Mouse (Mus musculus): ENCODE measurements around the gene Herc1.
"Not testable (repeated sequence)": the region's sequence is repeated elsewhere in the genome, so short reads cannot be mapped to it uniquely, and the experiment has no call there.

Herc1 gene

DNA sequence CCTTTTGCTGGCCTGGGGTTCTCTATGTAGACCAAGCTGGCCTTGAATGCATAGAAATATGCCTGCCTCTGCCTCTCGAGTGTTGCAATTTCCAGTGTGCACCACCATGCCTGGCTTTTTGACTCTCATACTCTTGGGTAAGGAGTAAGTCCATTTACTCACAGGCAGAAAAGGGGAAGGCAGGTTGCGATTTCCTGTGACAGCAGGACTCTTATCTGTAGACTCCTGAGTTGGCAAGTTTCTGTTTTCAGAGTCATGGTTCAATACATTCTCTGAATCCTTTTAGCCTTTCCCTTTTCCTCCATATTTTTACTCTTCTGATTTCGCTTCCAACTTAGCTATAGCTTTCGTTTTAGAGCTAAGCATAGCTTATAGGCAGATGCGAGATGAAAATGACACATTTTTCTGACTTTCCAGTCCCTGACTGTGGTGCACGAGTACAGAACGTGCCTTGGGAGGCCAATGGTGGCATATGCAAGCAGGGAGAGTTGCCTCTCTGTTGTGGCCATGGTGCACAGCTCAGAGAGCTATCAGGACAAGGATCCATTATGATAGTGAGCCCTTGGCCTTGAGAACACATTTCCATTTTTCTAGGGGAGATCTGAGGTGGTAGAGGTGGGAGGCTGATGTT, 2.7 kb upstream of the Herc1 start:
- DNase-seq (ENCODE audit: low spot score in 2 of 2) = no peak

DNA sequence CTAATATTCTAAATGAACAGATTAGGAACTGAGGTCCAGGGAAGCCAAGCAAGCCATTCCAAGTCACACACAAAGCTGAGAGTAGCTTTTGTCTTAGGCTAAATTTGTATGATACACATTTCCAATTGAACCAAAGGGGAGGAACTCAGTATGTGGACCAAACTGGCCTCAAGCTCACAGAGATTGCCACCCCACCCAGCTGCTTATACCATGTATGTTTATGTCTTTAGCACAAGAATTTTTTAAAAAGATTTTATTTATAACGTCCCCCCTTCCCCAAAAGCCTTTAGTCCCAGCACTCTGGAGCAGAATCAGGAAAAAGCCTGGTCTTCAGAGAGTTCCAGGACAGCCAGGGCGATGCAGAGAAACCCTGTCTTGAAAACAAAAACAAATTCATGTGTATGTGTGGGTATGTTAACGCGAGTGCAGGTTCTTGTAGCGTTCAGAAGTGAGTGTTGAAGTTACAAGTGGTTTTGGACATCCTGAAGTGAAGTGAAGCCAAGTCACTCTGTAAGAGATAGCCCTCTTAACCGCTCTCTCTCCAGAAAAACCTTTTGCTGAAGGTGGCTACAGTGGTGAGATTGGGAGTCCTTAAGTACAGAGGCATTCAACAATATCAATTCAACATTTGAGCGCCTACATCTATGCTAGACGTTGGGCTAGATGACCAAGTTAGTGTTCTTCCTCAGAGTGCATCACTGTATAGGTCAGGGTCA, 948 bp upstream of the Herc1 start:
- DNase-seq (ENCODE audit: low spot score in 2 of 2) = no peak

DNA sequence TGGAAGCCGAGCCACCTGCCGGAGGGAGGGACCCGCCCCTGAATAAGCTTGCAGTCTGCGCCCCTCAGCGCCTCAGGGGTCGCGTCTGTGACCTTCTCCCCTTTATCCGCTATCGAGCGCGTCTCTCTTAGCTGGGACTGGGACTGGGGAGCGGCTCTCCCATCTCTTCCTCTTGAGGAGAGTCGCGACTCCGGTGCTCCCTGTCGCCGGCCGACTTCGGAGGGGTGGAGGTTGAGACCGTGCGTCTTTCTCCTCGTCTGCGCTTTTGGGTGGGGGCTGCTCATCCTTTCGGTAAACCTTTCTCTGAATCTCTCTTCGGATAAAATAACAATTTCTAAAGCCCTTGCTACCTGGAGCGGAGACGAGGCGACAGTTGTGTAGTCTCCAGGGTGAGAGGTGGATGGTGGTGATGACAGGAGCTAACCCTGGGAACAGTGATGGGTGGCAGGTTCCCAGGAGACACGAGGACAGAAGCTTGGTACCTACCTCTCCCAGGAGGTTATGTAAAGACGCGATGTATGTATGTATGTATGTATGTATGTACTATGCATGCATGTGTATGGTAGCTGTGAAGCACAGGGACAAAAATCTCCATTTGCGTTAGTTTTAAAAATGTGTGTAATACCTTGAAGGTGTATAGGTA, 659 bp downstream of the Herc1 start:
- DNase-seq (ENCODE audit: low spot score in 2 of 2) = no peak

DNA sequence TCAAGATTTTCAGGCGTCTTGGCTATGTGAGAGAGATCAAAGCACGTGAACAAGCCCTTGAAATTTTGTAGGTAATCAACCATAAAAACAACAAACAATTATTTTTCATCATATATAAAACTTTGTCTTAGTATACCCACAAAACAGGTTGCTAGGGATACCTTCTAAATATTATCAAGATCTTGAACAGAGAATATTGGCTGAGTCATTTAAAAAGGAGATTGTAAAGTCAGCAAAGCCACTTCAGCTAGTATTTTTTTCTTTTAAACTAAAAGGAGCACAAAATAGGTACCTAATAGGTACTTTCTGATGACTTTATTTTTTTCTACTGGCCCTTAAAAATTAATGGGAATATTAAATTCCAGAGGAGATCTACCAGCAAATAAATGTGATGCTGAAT, 2.5 kb downstream of the Herc1 start:
- DNase-seq (ENCODE audit: low spot score in 2 of 2) = no peak

DNA sequence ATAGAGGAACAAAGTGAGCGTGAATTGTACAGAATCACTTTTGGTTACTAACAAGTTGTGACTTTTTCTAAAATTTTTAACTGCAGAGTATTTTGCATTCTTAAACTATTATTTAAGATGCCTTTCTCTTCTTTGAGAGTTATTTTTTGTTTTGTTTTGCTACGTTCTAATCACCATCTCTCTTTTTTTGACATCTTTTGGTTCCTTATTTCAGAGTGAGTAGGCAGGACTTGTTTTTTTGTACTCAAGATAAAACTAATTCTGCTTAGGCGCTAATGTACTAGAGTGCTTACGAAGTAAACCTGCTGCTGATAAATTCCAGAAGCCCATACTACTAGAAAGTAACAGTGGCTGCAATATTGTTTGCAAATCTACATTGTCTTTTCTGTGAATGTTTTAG, 8.9 kb downstream of the Herc1 start:
- no peak for DNase-seq (ENCODE audit: low spot score in 2 of 2)

DNA sequence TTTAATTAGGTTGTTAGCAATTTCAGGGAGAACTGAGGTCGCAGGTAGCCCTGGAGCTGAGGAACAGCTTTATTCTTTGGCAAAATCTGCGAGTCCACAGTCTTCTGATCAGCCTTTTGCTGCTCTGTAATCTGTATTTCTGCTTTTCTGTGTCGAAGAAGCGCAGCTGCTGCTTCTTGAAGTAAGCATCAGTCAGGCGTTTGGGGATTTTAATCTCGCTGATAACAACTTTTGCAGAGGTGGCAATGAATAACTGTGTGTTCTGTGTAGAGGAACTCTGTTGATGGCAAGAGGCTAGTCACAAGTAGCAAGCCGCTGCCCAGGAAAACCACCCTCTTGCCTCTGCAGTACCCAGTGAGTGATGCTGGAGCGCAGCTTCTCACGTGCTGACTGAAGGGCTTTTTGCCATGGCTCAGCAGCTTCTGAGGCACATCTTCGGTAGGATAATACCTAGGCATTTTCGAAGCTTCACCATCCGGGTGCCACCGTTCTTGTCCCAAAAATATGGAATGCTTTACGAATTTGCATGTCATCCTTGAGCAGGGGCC, 10.0 kb downstream of the Herc1 start:
- no peak for DNase-seq (ENCODE audit: low spot score in 2 of 2)

DNA sequence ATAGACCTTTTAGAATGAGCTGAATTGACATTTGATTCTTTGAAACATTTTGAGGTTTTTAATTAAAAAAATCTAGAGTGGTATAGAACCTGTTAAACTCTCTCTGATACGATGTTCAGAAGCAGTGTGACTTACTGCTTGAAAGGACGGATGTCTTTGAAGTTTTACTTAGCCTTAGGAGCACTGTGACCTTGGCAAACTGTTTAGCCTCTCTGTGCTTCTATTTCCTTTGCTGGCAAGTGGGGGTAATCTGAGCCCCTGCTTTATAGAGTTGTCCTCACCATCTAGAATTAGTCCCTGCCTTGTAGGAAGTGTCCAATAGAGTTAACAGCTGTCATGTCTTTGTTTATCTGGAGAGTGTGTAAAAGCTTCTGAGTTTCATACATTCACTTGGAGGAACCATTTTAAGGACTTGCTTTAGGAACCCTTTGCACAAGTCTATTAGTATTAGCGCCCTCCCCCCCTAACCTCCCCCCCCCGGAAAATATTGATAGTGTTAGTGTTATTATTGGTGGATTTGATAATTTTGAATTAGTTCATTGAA, 18.7 kb downstream of the Herc1 start:
- DNase-seq (ENCODE audit: low spot score in 2 of 2) = no peak

DNA sequence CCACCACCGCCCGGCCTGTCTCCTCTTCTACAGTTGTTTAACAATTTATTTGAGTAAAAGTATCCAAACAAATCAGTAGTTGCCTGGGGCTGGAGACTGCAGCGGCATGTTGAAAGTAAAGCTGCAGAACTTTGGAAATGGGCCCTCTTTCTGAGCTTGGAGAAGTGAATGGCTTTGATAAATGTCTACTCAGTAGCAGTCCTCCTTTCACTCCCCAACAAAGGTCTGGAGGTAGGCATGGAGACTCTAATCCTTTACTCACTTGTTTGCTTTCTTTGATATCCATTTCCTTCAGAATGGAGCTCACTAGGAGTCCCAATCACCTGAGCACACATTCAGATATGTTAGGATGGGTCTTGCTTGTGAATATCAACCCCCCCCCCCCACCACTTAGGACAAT, 20.1 kb downstream of the Herc1 start:
- no peak for DNase-seq (ENCODE audit: low spot score in 2 of 2)

DNA sequence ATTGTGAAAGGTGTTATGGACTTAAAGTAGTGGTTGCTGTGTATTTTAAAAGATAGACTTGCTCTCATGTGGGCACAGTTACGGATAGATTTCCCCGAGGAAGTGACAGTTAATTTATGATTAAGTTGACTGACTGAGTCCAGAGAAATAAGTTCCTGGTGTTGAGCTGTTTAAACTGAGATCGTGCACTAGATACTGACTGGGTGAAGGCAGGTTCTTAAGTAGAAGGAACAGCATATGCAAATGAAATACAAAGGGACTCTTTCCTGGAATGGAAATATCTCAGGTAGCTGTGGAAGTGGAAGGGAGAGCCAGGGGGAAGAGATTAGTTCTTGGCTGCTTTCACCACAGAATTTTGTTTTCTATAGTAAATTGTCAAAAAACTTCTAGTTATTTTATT, 20.6 kb downstream of the Herc1 start:
- no peak for DNase-seq (ENCODE audit: low spot score in 2 of 2)

DNA sequence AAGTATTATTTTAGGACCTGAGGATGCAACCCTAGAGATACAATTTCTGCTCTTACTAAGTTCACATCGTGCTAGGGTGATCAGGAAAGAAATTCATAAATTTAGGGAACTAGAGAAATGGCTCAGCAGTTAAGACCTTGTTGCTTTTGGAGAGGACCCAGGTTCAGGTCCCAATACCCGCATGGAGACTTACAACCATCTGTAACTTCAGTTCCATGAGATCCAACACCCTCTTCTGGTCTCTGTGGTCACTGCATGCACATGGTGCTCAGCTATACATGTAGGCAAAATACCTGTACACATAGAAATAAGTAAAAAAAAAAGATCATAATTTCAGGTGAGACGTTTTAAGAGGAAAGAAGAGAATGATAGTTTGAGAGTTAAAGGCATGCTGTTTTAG, 23.2 kb downstream of the Herc1 start:
- DNase-seq (ENCODE audit: low spot score in 2 of 2) = no peak

DNA sequence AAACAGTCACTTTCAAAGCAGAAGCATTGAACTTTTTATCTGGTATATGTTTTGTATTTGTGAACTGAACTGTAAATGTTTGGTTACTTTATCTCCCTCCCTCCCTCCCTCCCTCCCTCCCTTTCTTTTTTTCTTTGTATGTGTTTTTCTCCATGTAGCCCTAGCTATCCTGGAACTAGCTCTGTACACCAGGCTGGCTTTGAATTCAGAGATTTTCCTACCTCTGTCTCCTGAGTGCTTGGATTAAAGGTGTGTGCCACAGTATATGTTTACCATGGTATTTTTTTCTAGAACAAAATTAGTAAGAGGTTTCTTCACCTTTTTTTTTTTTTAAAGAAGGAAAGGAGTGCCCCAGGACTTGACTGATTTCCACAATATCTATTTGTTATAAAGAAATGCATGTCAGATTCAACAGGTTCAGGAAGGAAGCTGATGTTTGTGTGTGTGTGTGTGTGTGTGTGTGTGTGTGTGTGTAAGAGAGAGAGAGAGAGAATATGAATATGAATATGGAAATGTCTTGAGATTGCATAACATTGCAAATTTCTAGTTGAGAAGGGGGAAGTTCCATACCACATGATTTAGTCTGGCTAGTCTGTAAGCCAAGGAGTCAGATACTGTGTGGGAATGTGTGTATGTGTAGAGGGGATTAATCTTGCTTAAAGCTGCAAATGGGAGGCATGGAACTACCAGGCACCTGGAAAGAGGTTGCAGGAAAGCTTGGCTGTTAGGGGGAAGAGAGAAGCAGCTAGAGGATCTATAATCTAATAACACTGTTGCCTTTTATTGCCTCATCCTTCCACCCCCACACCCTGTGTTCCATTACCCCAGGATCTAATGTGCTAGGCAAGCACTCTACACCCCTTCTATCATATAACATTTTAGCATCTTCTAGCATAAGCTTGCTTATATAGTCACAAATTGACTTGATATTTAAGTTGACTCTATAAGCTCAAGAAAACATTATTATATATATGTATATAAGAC, 24.5 kb downstream of the Herc1 start:
- no peak for DNase-seq (ENCODE audit: low spot score in 2 of 2)

DNA sequence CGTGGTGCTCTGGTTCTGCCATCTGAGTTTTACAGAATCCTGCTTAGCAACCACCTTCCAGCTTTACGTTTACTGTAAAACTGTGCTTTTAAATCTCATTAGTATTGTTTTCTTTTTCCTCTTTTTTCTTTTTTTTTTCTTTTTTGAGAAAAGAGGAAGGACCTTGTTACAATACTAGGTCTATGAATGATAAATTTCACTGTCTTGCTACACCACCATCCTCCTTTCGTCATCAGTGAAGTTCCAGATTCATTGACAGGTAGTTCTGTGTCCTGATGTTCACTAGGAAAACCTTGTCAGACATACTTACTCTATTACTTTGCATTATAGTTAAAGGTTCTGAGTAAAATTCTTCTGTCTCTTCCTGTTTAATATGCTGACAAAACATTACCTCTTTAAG, 33.2 kb downstream of the Herc1 start:
- DNase-seq (ENCODE audit: low spot score in 2 of 2) = no peak

DNA sequence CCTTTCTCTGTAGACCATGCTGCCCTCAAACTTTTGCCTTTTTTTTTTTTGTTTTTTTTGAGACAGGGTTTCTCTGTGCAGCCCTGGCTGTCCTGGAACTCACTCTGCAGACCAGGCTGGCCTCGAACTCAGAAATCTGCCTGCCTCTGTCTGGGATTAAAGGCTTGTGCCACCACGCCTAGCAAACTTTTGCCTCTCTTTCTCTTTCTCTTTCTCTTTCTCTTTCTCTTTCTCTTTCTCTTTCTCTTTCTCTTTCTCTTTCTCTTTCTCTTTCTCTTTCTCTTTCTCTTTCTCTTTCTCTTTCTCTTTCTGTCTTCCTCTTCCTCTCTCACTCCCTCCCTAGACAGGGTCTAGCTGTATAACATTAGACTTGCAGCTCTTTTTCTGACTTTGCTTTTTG, 40.1 kb downstream of the Herc1 start:
- DNase-seq (ENCODE audit: low spot score in 2 of 2) = not testable (repeated sequence)

DNA sequence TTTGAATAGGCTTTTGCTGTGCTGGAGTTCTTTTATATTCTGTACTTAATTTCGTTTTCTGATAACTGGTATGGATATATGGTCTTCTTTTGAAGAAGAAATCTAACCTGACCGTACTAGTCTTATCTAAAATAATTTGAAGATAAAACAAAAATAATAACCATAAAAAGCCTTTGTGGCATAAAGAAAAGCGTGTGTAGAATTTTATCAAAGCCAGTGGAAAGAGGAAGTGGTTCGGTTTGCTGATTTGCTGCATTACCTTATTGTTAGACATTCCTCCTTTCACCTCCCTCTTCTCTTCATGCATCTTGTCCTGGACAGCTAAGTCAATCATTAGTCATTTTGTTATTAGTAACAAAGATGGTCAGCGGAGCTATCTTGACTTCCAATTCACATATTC, 43.1 kb downstream of the Herc1 start:
- DNase-seq (ENCODE audit: low spot score in 2 of 2) = no peak

DNA sequence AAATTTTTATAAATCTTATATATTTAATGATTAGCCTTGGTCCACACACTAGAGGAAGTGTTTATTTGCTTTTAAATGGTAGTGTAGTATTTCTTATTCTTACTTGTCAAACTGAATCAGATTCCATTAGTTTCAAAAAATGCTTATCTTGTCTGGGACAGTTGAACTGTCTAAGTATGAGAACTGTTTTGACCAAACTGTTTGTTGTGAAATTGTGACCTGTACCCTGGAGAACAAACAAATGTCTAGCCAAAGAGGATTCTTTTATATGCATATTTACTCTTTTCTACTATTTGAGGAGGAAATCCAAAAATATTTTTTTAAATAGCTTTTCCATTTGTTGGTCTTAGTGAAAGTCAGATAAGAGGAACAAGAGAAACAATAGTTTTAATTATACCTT, 73.2 kb downstream of the Herc1 start:
- no peak for DNase-seq (ENCODE audit: low spot score in 2 of 2)

DNA sequence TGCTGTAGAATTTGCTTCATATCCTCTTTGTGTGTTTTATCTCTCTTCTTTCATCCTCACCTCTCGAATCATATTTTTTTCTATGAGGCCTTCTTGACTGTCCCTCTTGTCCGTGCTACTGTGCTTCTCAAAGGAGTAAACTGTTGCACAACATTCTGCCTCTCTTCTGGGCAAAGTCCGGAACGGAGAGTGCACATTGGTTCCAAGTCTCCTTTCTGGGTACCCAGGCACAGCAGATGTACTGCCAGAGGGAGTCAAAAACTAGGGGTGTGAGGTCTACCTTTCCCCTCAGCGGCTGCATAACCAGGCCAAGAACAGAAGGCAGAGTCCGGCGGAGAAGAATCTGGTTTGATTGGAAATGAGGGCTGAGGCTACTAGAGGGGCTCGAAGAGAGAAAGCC, 89.8 kb downstream of the Herc1 start:
- no peak for DNase-seq (ENCODE audit: low spot score in 2 of 2)

DNA sequence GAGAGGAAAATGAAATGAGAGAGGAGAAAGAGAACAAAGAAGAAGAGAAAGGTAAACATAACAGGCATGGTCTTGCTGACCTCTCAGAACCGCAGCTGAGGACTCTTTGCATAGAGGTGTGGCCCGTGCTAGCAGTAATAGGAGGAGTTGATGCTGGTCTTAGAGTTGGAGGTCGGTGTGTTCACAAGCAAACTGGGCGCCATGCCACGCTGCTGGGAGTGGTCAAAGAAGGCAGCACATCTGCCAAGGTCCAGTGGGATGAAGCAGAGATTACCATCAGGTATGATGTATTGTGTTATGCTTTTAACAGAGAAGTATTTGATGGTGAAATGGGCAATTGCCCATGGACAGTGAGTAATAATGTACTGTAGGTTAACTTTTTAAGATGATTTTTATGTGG, 98.0 kb downstream of the Herc1 start:
- DNase-seq (ENCODE audit: low spot score in 2 of 2) = no peak

DNA sequence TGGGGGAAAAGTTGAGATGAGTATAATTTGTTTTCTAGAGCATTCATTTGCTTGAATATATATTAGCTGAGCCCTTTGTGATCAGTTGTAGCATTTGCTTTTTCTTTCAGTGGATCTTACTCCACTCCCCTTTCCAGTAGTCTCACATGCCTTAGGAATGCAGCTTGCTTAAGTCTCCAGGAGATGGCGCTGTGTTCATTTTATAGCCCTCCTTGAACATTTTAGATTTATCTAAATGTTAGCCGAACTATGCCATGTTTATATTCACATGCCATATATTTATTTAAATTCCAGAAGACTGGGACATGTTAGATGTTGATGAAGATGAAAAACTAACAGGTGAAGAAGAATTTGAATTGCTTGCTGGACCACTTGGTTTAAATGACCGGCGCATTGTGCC, 114.8 kb downstream of the Herc1 start:
- no peak for DNase-seq (ENCODE audit: low spot score in 2 of 2)

DNA sequence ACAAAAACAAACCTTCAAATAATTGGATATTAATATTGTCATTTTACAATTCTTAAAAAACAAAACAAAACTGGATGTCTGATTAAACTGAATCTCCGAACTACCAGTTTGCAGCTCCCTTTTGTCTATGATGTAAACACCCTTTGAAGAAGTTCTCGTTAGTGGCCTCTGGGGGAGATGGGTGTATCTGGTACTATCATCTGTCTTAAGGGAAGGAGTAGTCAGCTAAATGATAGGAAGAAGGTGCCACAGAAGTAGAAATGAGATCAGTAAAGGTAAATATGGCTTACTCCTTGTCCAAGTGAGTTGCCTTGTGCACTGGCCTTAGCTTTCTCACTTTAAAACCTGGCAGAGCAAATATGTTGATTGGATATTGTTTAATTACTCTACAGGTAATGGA, 127.5 kb downstream of the Herc1 start:
- DNase-seq (ENCODE audit: low spot score in 2 of 2) = no peak

DNA sequence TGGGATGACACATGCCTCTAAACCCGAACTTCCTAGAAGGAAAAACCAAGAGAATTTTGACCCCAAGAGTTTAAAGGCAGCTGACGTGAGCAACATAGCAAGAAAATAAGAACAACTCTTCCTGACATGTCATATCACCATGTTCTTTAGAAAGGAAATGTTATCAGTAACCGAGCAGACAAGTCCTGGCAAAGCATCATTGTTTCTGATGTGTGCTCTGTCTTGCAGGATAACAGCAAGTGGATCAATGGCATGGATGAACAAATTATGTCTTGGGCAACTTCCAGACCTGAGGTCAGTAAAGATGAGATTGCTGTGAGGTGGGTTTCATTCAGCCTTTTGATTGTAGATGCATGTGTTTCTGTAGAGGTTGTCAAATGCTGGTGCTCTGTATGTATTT, 133.2 kb downstream of the Herc1 start:
- no peak for DNase-seq (ENCODE audit: low spot score in 2 of 2)

DNA sequence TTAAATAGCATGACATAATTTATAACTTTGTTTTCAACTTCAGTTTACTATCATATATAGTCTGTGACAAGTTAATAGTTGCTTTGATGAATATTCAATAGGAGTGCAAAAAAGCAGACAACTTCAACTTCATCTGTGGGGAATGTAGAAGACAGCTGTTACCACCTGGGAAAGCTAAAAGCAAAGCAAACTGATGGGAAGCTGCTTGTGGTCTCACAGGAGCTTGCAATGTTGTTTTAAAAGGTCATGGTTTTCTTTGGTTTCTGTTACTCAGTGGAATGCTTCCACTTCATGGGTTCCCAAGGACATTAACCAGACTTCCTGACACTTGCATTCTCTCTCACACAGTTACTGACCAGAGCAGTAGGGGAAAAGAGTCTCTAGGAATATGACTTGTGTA, 138.5 kb downstream of the Herc1 start:
- no peak for DNase-seq (ENCODE audit: low spot score in 2 of 2)

DNA sequence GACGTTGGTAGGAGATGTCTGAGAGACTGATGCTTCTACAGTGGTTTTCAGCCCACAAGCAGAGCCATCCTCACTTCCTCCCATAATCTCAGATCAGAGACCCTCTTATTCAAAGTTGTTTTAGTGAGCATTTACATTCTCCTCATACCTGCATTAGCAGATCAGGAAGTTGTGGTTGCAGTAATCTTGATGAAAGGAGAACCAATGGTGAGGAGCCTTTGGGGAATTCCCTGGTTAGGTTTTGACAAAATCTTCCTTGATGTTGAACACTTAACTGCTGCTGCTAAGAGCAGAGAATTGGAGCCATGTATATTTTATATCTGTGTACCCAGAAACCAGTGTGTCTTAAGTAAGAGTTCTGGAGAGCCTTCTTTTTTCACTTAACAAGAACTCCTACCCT, 142.1 kb downstream of the Herc1 start:
- DNase-seq (ENCODE audit: low spot score in 2 of 2) = no peak
